Mouse (Mus musculus) megakaryocyte, embryonic 14.5 days (primary cell): ENCODE results near the gene 1700001J03Rik. TPM values are rescaled to one million over a fixed set of nuclear protein-coding genes. Genes with fewer than 3 reads are reported as not detected.

Source experiments
- H3K27me3 ChIP-seq: replicated peaks from 2 replicates; pipeline ENCODE3; 2012; ENCODE audit warnings: inconsistent platforms
- H3K36me3 ChIP-seq: replicated peaks from 2 replicates; pipeline ENCODE3; 2012; ENCODE audit warnings: low read length, inconsistent platforms, mixed read lengths
- H3K4me1 ChIP-seq: 2 replicates; pipeline ENCODE4 v1.6.1; 2012; ENCODE audit warnings: inconsistent platforms
- H3K4me3 ChIP-seq: replicated peaks from 2 replicates; pipeline ENCODE3; 2012; ENCODE audit warnings: moderate library complexity, mild to moderate bottlenecking, inconsistent platforms
- H3K9me3 ChIP-seq: 2 replicates; pipeline ENCODE4 v1.6.1; 2012; ENCODE audit warnings: inconsistent platforms
- FLI1 ChIP-seq: IDR thresholded peaks from 2 replicates; pipeline ENCODE4 v1.6.1; 2012; ENCODE audit warnings: low read length, inconsistent platforms, mixed read lengths
- GATA1 ChIP-seq: IDR thresholded peaks from 3 replicates; pipeline ENCODE4 v1.6.1; 2012; ENCODE audit warnings: mixed read lengths, low read length, inconsistent platforms, borderline replicate concordance
- polyA plus RNA-seq: library from polyadenylated mRNA; stranded (reverse); fragments of >175 nt; gene quantifications from 2 replicates; pipeline ENCODE4 v1.2.3, GENCODE M21; 2012; ENCODE audit warnings: low replicate concordance; ENCODE audit not compliant: insufficient read depth

Gene 1700001J03Rik
- polyA plus RNA-seq, 1 experiment: not detected

DNA sequence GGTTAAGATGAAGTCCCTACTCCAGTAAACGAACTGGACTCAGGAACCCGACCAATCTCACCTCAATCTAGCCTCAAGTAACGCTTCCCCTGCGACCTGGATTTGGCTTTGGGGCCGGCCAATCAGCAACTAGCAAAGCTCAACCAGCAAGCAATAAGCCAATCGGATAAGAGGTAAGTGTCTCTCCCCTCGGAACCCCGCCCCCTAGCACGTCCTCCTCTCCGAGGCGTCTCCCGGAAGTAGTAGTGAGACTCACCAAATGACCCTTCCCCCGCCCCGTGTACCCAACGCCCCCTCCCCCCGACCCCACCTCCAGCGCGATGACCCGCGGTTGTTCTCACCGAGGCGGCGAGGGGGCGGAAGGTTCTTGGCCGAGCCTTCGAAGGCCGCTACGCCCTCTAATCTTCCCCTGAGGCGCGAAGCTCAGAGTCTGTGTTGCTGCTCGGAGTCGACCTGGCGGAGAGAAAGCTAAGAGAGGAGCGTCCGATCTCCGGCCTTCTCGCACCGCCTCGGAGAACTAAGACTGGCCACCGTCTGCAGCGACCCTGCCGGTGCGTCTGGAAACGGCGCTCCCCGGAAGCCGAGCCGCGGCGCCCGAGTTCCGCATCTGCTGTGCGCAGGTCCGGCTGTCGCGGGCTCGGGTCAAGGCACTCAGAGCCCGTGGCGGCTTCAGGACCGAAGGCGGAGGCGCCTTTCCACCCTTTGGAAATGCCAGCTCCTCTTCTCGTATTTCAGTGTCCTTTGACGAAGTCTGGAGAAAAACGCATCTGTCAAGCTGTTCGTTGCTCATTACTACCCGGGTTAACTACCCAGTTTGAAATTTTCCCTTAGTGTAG, 36.0 kb upstream of the 1700001J03Rik start, which contains the start of gene Rnf6:
TSS of gene Rnf6 (minus strand) at position 677 of the 836 bp plus-strand sequence.
- H3K4me3 ChIP-seq: peak within 1 kb of the TSS; percentile 93
- peaks cover 34% of the 10 kb centered on the region for H3K36me3 ChIP-seq
- TF ChIP-seq GATA1 (no peak), FLI1 (no peak)
- no peaks in the 10 kb centered on the region for H3K9me3 ChIP-seq
- no peaks in the 10 kb centered on the region for H3K27me3 ChIP-seq
- peaks cover 34% of the 10 kb centered on the region for H3K4me1 ChIP-seq

DNA sequence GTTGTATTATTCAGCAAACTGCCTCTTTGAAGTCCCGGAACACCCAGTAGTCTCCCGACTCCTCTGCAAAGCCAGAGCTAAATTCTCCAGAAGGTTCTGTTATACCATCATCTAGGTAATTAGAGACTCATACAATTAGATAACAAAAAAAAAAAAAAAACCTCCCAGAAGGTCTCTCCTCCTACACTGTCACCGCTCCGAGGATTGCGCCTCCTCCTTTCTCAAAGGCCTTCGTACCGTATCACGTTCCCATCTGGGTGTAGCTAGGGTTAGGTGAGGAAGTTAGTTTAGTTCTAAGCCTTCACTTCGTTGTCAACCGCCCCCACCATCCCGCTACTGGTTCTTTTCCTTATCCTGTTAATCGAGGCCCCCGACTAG, 35.4 kb upstream of the 1700001J03Rik start:
- peaks cover 34% of the 10 kb centered on the region for H3K4me1 ChIP-seq
- TF ChIP-seq FLI1 (no peak), GATA1 (no peak)
- no peaks in the 10 kb centered on the region for H3K9me3 ChIP-seq
- no peaks in the 10 kb centered on the region for H3K27me3 ChIP-seq
- H3K36me3 ChIP-seq: peaks cover 40% of the 10 kb centered on the region
- H3K4me3 ChIP-seq: peak overlapping the region; percentile 93

DNA sequence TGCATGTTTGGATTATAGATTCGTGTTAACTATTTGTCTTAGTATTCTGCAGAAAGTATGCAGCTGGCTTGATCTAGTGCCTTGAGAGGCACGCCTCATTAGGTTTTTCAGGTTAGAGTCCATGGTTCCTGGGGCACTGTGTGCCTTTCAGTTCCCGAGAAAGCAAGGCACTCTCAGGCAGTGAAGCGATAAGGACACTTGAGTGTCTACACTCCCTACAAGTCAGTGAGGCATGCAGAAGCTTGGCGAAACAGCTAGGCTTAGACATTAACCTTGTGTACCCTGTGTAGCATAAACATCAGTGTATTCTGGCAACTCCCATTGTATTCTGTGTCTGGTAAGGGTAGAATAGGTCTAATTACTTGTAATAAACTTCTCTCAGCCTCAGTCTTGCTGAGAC, 20.4 kb upstream of the 1700001J03Rik start:
- H3K4me3 ChIP-seq: no peak overlapping the region
- H3K4me1 ChIP-seq: peaks cover 14% of the 10 kb centered on the region
- H3K27me3 ChIP-seq: no peaks in the 10 kb centered on the region
- 0 out of 2 replicates have a peak, but pooled peaks cover 3% of the 10 kb centered on the region for H3K9me3 ChIP-seq
- TF ChIP-seq FLI1 (no peak), GATA1 (no peak)
- peaks cover 93% of the 10 kb centered on the region for H3K36me3 ChIP-seq

DNA sequence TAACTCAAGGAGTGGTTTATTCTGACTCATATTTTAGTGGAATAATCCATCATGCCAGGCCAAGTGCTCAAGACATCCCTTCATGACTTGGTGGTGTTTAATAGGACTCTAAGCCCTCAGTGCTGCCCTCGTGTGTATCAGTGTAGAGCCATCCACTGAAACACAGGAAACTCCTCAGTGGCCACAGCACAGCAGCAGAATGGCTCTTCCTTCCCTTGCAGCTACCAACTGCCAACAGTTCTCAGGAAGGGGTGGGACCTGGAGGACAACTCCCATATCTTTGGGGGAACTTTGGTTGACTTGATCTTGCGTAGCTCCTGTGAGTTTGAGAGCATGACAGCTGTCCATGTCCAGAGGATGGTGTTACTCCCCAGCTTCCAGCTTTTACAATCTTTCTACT, 18.8 kb upstream of the 1700001J03Rik start:
- Histone ChIP-seq H3K27me3 (no peaks in the 10 kb centered on the region), H3K4me3 (no peak overlapping the region), H3K36me3 (peaks cover 77% of the 10 kb centered on the region), H3K4me1 (peaks cover 21% of the 10 kb centered on the region), H3K9me3 (0 out of 2 replicates have a peak, but pooled peaks cover 3% of the 10 kb centered on the region)
- TF ChIP-seq GATA1 (no peak), FLI1 (no peak)

DNA sequence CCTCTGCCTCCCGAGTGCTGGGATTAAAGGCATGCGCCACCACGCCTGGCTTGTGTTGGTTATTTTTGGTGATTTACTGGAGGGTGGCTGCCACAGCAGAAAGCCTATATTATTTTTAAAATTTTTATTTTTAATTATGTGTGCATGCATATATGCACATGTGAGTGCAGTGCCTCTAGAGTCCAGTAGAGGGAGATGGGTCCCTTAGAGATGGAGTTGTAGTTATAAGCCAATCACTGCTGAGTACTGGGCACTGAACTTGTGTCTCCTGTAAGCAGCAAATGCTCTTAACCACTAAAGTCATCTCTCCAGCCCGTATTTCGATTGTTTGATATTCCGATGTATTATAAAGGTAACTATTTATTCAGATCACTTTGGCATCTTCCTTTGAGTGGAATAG, 15.5 kb upstream of the 1700001J03Rik start:
- Histone ChIP-seq H3K36me3 (peaks cover 49% of the 10 kb centered on the region), H3K4me1 (peaks cover 21% of the 10 kb centered on the region), H3K4me3 (no peak overlapping the region), H3K9me3 (0 out of 2 replicates have a peak, but pooled peaks cover 3% of the 10 kb centered on the region), H3K27me3 (no peaks in the 10 kb centered on the region)
- TF ChIP-seq GATA1: no peak
- no peak for TF ChIP-seq FLI1

DNA sequence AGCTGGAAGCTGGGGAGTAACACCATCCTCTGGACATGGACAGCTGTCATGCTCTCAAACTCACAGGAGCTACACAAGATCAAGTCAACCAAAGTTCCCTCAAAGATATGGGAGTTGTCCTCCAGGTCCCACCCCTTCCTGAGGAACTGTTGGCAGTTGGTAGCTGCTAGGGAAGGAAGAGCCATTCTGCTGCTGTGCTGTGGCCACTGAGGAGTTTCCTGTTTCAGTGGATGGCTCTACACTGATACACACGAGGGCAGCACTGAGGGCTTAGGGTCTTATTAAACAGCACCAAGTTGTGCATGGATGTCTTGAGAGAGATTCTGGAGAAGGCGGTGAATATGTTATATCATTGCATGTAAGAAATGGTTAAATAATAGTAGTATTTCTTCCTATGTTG, 14.4 kb upstream of the 1700001J03Rik start:
- Histone ChIP-seq H3K4me1 (peaks cover 15% of the 10 kb centered on the region), H3K9me3 (peaks cover 8% of the 10 kb centered on the region; the same call in 1 of the 2 replicates), H3K4me3 (no peak overlapping the region), H3K27me3 (no peaks in the 10 kb centered on the region), H3K36me3 (peaks cover 39% of the 10 kb centered on the region)
- TF ChIP-seq GATA1: no peak
- TF ChIP-seq FLI1: no peak

DNA sequence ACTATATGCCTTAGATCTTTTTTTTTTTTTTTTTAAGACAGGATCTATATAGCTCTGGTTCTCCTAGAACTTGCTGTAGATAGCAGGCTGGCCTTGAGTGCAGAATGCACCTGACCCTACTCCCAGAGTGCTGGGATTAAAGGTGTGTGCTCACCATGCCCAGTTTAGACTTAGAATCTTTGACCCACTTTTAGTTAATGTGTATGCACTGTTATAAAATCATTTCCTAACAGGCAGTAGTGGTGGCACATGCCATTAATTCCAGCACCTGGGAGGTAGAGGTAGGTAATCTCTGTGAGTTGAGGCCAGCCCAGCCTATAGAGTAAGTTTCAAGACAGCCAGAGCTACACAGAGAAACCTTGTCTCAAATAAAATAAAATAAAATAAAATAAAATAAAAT, 14.0 kb upstream of the 1700001J03Rik start:
- Histone ChIP-seq H3K27me3 (no peaks in the 10 kb centered on the region), H3K4me1 (peaks cover 11% of the 10 kb centered on the region), H3K36me3 (peaks cover 34% of the 10 kb centered on the region), H3K4me3 (no peak overlapping the region), H3K9me3 (peaks cover 8% of the 10 kb centered on the region; the same call in 1 of the 2 replicates)
- TF ChIP-seq GATA1 (no peak), FLI1 (no peak)

DNA sequence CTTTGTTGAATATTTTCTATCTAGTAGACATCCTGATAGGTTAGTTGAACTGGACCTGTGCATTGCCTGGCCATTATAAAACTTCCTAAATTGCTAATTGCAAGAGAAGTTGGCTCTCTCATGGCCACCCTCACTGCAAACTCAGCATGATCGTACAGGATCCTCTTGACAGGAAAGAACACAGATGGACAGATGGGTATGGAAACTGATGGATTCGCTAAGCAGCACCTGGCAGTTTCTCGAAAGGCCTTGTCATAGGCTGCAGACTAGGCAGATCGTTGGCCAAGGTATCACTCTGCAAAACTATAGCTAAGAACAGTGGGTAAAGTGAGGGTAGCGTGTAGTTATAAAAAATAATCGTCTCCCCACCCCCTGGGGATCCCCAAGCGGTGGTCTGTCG, 8.3 kb upstream of the 1700001J03Rik start:
- Histone ChIP-seq H3K4me1 (no peaks in the 10 kb centered on the region), H3K36me3 (peaks cover 5% of the 10 kb centered on the region), H3K4me3 (no peak overlapping the region), H3K27me3 (no peaks in the 10 kb centered on the region), H3K9me3 (peaks cover 4% of the 10 kb centered on the region; the same call in 1 of the 2 replicates)
- no peak for TF ChIP-seq GATA1
- no peak for TF ChIP-seq FLI1

DNA sequence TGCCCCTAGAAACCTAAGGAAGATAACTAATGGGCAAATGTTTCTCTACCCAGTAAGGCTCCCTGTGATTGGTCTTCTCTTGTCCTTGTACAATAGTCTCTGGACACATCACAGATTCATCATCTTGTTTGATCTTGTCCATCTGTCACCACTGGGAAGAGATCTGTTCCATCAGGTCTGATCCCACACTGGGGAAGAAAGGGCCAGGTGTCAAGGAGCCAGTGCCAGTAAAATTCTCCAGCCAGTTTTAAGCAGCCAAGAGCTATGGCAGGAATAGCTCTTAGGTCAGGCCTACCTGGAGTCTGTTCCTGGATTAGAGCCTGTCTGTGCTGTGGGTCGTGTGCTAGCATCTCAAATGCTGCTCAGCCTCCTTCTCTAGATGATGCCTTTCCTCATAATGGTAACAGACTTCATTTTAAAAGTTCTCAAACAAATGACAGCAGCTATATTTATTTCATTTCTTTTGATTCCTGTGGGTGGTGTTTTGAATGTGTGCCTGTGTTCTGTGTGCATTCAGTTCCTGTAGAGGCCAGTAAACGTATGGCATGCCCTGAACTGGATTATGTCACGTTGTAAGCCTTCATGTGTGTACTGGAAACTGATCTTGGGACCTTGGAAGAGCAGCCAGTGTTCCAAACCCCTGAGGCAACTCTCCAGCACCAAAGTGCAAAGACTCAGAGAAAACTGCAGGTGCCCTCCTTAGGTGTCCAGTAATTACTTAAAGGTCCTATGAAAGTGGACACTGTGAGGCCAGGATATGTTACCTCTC, 5.6 kb upstream of the 1700001J03Rik start:
- Histone ChIP-seq H3K4me1 (no peaks in the 10 kb centered on the region), H3K36me3 (no peaks in the 10 kb centered on the region), H3K4me3 (no peak overlapping the region), H3K9me3 (peaks cover 4% of the 10 kb centered on the region; the same call in 1 of the 2 replicates), H3K27me3 (no peaks in the 10 kb centered on the region)
- TF ChIP-seq GATA1: no peak
- TF ChIP-seq FLI1: no peak

DNA sequence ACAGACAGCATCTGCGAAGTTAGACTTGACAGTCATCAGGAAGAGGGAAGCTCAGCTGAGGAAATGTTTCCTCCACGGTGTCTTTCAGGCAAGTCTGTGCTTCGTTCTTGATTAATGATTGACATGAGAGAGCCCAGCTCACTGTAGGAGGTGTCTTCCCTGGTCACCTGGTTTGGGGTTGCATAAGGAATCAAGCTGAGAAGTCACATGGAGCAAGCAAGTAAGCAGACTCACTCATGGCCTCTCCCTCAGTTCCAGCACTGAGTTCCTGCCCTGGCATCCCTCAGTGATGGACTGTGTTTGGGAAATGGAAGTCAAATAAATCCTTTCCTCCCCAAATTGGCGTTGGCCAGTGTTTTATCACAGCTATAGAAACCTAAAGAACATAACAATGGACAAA, 5.0 kb upstream of the 1700001J03Rik start:
- TF ChIP-seq GATA1 (no peak), FLI1 (no peak)
- H3K4me3 ChIP-seq: no peak overlapping the region
- H3K36me3 ChIP-seq: no peaks in the 10 kb centered on the region
- peaks cover 4% of the 10 kb centered on the region; the same call in 1 of the 2 replicates for H3K9me3 ChIP-seq
- no peaks in the 10 kb centered on the region for H3K4me1 ChIP-seq
- no peaks in the 10 kb centered on the region for H3K27me3 ChIP-seq
